Mouse (Mus musculus) urinary bladder, postnatal 14 days (tissue): ENCODE measurements around the gene Hscb.

Experiments used
- DNase-seq: peaks from one replicate; pipeline ENCODE4 v3.0.0; 2021; ENCODE audit warnings: low spot score

Gene Hscb

GRCm38 (mm10) chr5:110831036-110831720 lies 8.4 kb downstream of the Hscb start:
- DNase-seq = no peak

- DNase-seq = no peak
These were observed 12.0 kb downstream of the Hscb start for GRCm38 (mm10) chr5:110827576-110827975.

DNA sequence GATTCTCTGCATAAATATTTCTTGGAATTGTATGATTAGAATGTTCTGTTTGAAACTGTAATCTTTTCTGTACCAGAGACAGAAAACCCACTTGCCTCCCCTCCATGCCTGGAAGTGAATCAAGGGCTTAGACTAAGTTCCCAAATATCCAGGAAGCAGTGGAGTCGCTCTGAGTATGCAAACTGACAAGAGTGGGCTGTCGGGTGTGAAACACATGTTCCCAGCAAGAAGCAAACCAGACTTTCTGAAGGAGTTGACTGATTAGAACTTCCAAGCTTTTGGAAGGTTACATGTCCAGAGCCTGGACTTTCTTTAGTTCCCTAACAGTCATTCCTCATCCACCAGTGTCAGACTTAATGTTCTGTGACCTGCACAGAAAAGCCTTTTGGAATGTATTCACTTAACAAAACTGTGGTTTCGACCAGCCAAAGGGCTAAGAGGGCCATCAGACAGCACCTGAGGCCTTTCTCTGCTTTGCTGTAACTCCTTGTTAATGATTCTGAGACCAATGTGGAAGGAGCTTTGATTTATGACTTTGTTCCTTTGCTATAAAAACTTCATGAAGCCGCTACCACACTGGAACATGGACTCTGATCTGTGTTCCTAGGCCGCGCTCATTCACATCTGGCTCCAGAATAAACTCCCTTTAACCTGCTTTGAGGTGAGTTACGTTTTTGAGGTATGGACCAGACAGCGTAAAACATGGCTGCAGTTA lies 12.6 kb downstream of the Hscb start:
- no peak for DNase-seq

DNA sequence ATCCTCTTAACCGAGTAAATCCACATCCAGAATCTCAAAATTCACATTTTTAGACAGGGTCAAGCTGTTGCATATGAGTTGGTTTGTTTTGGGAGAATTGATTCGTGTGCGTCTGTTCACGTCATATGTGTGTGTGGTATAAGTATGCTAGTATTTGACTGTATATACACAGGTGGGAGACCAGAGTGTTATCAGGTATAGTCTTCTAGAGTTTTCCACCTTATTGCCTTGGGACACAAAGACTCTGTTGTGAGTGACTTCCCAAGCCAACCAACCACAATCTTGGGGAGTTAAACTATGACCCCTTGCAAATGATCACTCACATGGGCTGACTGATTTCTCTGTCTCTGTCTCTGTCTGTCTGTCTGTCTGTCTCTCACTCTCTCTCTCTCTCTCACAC lies 15.2 kb downstream of the Hscb start:
- no peak for DNase-seq

GRCm38 (mm10) chr5:110809667-110810325 lies 29.8 kb downstream of the Hscb start, which contains the start of gene Ulk1:
Ulk1 (minus strand) TSS chr5:110810097.
- DNase-seq = peak; percentile 100

DNA sequence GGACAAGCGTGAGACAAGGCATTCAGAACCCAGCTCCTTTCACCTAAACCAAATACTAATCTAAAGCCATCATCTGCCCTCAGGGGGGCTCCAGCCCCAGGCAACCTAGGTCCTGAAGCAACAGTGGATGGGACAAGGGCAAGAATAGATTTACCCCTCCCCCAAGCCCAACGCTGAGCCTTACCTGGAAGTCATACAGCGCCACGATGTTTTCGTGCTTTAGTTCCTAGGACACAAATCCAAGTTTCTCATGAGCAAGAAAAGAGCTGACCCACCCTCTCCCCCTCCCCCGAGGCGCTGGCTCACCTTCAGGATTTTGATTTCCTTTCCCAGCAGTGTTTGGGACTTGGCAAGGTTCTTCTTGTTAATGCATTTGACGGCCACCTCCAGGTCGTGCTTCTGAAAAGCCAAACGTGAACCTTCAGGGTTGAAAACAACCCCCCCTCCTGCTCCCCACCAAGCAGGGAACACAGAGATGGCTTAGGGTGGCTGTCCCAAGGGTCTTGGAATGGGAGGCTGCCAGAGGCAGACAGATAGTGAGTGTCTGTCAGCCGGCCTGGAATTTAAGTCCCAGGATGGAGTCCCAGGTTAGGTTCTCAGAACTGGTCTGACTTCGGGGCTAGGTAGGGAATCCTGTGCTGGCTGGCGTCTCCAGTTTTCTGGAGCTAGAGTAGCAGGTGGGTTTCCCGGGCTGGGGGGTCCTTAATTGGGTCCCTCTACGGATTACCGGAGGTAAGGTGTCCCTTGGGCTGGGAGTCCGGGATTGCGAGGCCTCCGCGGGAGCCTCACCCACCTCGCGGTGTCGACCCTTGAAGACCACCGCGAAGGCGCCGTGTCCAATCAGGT lies 30.5 kb downstream of the Hscb start:
- peak; percentile 34 for DNase-seq

- peak; percentile 94 for DNase-seq
These were observed 31.4 kb downstream of the Hscb start for GRCm38 (mm10) chr5:110808061-110808631.

DNA sequence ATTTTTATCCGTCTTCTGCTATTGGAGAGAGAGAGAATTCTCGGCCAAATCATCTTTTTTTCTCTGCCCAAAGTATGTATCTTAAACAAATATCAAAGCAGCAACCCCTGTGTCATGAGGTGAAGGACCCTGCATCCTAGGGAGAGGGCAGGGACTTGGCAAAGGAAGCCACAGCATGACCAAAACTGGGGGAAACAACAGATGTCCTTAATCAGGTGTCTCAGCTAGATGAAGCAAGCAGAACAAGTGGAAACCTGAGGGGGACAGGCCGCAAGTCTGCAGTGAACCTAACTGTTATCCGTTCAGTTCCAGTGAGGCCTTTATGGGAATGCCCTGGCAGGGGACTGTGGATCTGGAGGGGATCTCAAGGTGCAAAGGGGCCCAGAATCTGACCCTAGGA lies 32.1 kb downstream of the Hscb start:
- DNase-seq = no peak

- DNase-seq = no peak
These were observed 32.9 kb downstream of the Hscb start for GRCm38 (mm10) chr5:110806676-110807075.

GRCm38 (mm10) chr5:110806154-110806553 lies 33.4 kb downstream of the Hscb start:
- no peak for DNase-seq

- DNase-seq = no peak
These were observed 35.4 kb downstream of the Hscb start for GRCm38 (mm10) chr5:110804012-110804743.

DNA sequence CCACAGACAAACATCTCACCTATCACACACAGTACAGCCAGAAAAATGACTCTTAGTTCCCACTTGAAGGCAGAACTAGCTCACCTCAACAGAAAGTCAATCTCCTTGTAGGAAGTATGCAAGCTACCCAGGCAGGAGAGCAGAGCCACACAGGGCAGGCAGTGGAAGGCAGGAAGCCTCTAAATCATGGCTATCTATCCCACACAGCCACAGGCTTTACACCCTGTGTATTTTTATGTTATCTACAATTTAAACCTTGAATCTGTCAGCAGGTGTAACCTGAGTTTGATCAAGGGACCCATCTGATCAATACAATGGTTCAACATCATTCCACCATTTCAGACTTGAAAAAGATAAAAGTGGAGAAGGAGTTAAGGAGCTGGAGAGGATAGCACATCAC lies 36.8 kb downstream of the Hscb start:
- no peak for DNase-seq

DNA sequence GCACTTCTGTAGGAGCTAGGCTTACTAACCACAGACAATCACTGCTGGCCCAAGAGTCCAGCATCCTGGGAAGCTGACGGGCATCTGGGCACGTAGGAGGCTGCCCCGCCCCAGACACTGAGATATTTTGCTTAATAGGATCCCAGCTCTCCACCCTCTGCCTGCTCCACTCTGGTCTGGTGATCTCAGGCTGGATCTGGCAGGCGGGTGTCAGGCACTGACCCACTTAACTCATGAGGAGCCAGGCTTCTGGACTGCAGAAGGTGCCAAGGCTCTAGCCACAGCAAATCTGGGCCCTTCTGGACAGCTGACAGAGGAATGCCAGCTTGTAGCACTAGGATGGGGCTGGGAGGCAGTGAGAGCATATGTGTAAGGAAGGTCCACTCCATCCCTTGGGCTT lies 37.4 kb downstream of the Hscb start:
- DNase-seq = no peak

- DNase-seq = peak; percentile 33
These were observed 38.4 kb downstream of the Hscb start for GRCm38 (mm10) chr5:110801036-110801624.

- DNase-seq = peak; percentile 39
These were observed 41.9 kb downstream of the Hscb start for GRCm38 (mm10) chr5:110797696-110798095.

DNA sequence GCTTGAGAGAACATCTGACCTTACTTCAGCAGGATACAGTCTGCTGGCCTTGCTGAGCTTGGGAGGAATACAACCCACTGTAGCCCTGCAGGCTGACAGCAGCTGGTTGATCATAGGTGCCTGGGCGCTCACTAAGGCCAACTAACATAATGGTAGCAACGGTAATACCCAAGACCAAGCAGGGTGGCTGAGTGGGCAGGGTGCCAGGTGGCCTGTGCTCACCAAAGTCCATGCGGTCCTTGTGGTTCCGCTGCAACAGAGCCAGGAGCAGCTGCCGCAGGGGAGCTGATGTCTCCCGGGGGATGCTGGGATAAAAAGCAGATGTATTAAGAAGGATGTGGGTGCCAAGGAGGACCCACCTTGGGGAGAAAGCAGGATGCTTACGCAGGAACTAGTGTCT lies 45.2 kb downstream of the Hscb start:
- no peak for DNase-seq

- no peak for DNase-seq
These were observed 50.9 kb downstream of the Hscb start for GRCm38 (mm10) chr5:110788684-110789083.

DNA sequence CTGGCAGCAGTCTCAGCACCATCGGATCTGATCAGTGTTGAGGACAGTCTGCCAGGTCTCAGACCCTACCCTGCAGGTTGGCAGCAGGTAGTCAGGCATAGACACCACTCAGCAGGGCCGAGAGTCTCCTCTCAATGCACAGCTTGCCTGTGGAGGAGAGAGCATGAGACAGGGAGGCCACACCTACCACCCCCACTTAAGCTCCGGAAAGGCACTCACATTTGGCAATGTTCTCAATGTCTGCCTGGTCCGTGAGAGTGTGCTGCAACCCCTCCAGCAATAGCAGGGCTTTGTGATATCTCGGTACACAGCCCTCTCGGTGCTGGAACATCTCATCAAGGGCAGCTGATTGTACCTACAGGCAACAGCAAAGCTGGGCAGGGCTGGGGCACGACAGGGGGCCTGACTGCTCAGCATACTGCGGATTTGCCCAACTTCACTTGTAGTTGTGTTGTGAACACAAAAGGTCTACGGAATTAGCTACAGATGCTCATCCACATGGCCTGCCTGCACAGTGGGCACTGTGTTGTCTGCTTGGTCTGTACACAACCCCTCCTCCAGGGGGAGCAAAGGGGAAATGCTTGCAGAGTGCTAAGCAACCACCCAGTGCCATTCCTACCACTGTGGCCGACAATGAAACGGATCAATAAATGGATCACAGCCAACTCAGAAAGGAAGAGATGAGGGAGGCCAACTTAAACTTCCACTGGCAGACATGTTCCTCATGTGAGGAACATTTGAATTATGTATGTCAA lies 53.3 kb downstream of the Hscb start:
- DNase-seq = no peak

- DNase-seq = no peak
These were observed 56.4 kb downstream of the Hscb start for GRCm38 (mm10) chr5:110783150-110783549.
